Comparison of ENCODE assay signal across 25 mouse cellular contexts in the genomic region with DNA sequence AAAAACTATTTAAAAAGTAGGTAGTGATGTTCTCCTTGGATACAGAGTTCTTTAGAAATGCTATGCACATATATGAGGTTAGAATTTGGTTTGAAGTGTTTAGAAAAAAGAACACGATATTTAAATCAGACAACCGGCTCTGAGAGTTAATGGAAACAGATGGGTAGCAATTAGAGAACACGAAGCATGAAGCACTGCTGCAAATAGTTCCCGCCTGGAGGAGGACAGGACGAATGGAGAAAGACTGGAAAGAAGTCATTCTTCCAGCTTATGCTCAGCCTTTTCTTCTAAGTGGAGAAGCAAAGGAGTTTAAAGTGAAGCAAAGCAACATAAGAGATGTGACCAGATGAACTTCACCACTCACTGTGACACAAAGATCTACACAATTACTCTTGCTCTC.
DNase-seq lines count a peak whose midpoint lies in the region; ATAC-seq lines count a peak whose summit lies in the region.
"Had no signal": no experiment of that assay in that cellular context is flagged by ENCODE, and none has a peak within 500 bp of the region (broad histone marks: within the 10 kb centered on the region; RNA-seq: fewer than 3 reads in every experiment).

No protein-coding gene starts in this region.

- no peak overlapping the region for H3K4me3 ChIP-seq in embryonic facial prominence, embryonic 11.5 days (ENCODE audit: low read depth, low read length)
- no peak overlapping the region for H3K4me3 ChIP-seq in embryonic facial prominence, embryonic 10.5 days
- H3K4me3 ChIP-seq: embryonic facial prominence, embryonic 13.5 days; forebrain, embryonic 10.5 days; forebrain, embryonic 13.5 days; heart, embryonic 12.5 days; heart, embryonic 15.5 days; hindbrain, embryonic 10.5 days; hindbrain, embryonic 13.5 days had no signal

- no peak overlapping the region for H3K4me2 ChIP-seq in embryonic facial prominence, embryonic 11.5 days (ENCODE audit: low read depth, low read length)
- H3K4me2 ChIP-seq: embryonic facial prominence, embryonic 13.5 days; forebrain, embryonic 13.5 days; heart, embryonic 12.5 days; heart, embryonic 15.5 days; hindbrain, embryonic 13.5 days had no signal

- WGBS in embryonic facial prominence, embryonic 11.5 days: 39% methylated on average over 5 of the region's 5 CpGs
- 55% methylated on average over 5 of the region's 5 CpGs for WGBS in embryonic facial prominence, embryonic 10.5 days

- ATAC-seq in embryonic facial prominence, embryonic 11.5 days (replicated peaks; ENCODE audit: insufficient number of reproducible peaks, low FRiP score, low TSS enrichment, low read depth): no peak
- ATAC-seq: activated CD4-positive, CD25-positive, alpha-beta regulatory T cell, adult 4 months; forebrain, embryonic 13.5 days; forebrain, embryonic 16.5 days; hindbrain, embryonic 16.5 days had no signal

- no peaks in the 10 kb centered on the region for H3K9me3 ChIP-seq in embryonic facial prominence, embryonic 11.5 days (replicated peaks; ENCODE audit: control insufficient read depth, low read length)
- H3K9me3 ChIP-seq in embryonic facial prominence, embryonic 10.5 days: no peaks in the 10 kb centered on the region
- H3K9me3 ChIP-seq: embryonic facial prominence, embryonic 13.5 days; forebrain, embryonic 10.5 days; forebrain, embryonic 13.5 days; heart, embryonic 12.5 days; heart, embryonic 15.5 days; hindbrain, embryonic 10.5 days; hindbrain, embryonic 13.5 days had no signal

- intact Hi-C loops in left cerebral cortex, postnatal 14 days (cut with DNase I): no loop called here

- H3K4me1 ChIP-seq in embryonic facial prominence, embryonic 11.5 days (ENCODE audit: control insufficient read depth, insufficient read depth, low read length): no peaks in the 10 kb centered on the region
- H3K4me1 ChIP-seq in embryonic facial prominence, embryonic 10.5 days: no peaks in the 10 kb centered on the region
- H3K4me1 ChIP-seq: embryonic facial prominence, embryonic 13.5 days; forebrain, embryonic 10.5 days; forebrain, embryonic 13.5 days; heart, embryonic 12.5 days; heart, embryonic 15.5 days; hindbrain, embryonic 10.5 days; hindbrain, embryonic 13.5 days had no signal

- no peak overlapping the region for H3K27ac ChIP-seq in embryonic facial prominence, embryonic 11.5 days (replicated peaks; ENCODE audit: low read depth, low read length)
- H3K27ac ChIP-seq in embryonic facial prominence, embryonic 10.5 days (replicated peaks): no peak overlapping the region
- H3K27ac ChIP-seq: embryonic facial prominence, embryonic 13.5 days; forebrain, embryonic 10.5 days; forebrain, embryonic 13.5 days; heart, embryonic 15.5 days; hindbrain, embryonic 10.5 days; hindbrain, embryonic 13.5 days had no signal

- no peak overlapping the region for H3K9ac ChIP-seq in embryonic facial prominence, embryonic 11.5 days (replicated peaks; ENCODE audit: low read length)
- H3K9ac ChIP-seq: embryonic facial prominence, embryonic 13.5 days; forebrain, embryonic 13.5 days; heart, embryonic 12.5 days; heart, embryonic 15.5 days; hindbrain, embryonic 13.5 days had no signal

- DNase-seq in embryonic facial prominence, embryonic 11.5 days (ENCODE audit: low spot score): peak; percentile 36
- DNase-seq in embryonic facial prominence, embryonic 10.5 days (ENCODE audit: low spot score): no peak
- peak; percentile 3 to 41 for DNase-seq in left cerebral cortex, postnatal 14 days (ENCODE audit: low spot score in 2 of 2)
- no peak for DNase-seq in left cerebral cortex, adult 9 months (ENCODE audit: low spot score in 2 of 2)
- DNase-seq in brain, adult 2 months (ENCODE audit: low read depth, low spot score): peak; percentile 60
- DNase-seq in spleen, postnatal 4 days (ENCODE audit: low spot score in 2 of 2): no peak
- DNase-seq: adrenal gland, adult 8-10 months; adrenal gland, postnatal 25 days; cerebellum, adult 18-20 months; cerebellum, adult 9-10 months; cerebellum, postnatal 14 days; gastrocnemius, postnatal 25 days; heart, adult 18-20 months; heart, postnatal 10 days; heart, postnatal 36 days had no signal

- no peaks in the 10 kb centered on the region for H3K36me3 ChIP-seq in embryonic facial prominence, embryonic 11.5 days (replicated peaks; ENCODE audit: control insufficient read depth, insufficient read depth, low read depth, low read length)
- no peaks in the 10 kb centered on the region for H3K36me3 ChIP-seq in embryonic facial prominence, embryonic 10.5 days (replicated peaks)
- H3K36me3 ChIP-seq: embryonic facial prominence, embryonic 13.5 days; forebrain, embryonic 10.5 days; heart, embryonic 12.5 days; heart, embryonic 15.5 days; hindbrain, embryonic 10.5 days; hindbrain, embryonic 13.5 days had no signal

- H3K27me3 ChIP-seq in embryonic facial prominence, embryonic 11.5 days (ENCODE audit: control insufficient read depth, insufficient read depth, low read length): no peaks in the 10 kb centered on the region
- H3K27me3 ChIP-seq in embryonic facial prominence, embryonic 10.5 days (replicated peaks; ENCODE audit: low read depth, poor library complexity, severe bottlenecking): no peaks in the 10 kb centered on the region
- H3K27me3 ChIP-seq: embryonic facial prominence, embryonic 13.5 days; forebrain, embryonic 13.5 days; heart, embryonic 12.5 days; heart, embryonic 15.5 days; hindbrain, embryonic 13.5 days had no signal

Comparison
In these comparisons a context has a peak if more than half of its experiments do, and no peak if none do; other contexts are left out.
1. DNase-seq: peak in embryonic facial prominence, embryonic 11.5 days (single experiment), left cerebral cortex, postnatal 14 days (2 of 2) and brain, adult 2 months (single experiment); none in embryonic facial prominence, embryonic 10.5 days (single experiment), left cerebral cortex, adult 9 months (0 of 2) and spleen, postnatal 4 days (0 of 2).